Mouse (Mus musculus): Measurements from ENCODE around the gene Rpl29. TPM values are rescaled to one million over a fixed set of nuclear protein-coding genes. Genes with fewer than 3 reads are reported as not detected.

Rpl29 gene
- total RNA-seq, 1 experiment, result 61.2 TPM

- H3K9ac ChIP-seq (ENCODE audit: insufficient read depth, low read depth, low read length, poor library complexity, severe bottlenecking), result no peak overlapping the region
- H3K36me3 ChIP-seq (ENCODE audit: control insufficient read depth, insufficient read depth, low read length, poor library complexity, severe bottlenecking), result peaks cover 30% of the 10 kb centered on the region
- no peak overlapping the region for H3K27ac ChIP-seq (ENCODE audit: insufficient read depth, low read depth, low read length, poor library complexity, severe bottlenecking)
- H3K4me1 ChIP-seq (ENCODE audit: control insufficient read depth in 2 of 2, insufficient read depth in 2 of 2, low read length in 2 of 2, poor library complexity in 1 of 2), result peaks cover 14 to 56% of the 10 kb centered on the region in 2 experiments
- TF ChIP-seq ZC3H11A (IDR thresholded peaks at IDR 0.05; ENCODE audit: borderline replicate concordance, low read depth, low read length), result no peak
- no peak for TF ChIP-seq MAFK (IDR thresholded peaks at IDR 0.05; ENCODE audit: insufficient read depth, low read depth, low read length)
- TF ChIP-seq ZNF384 (IDR thresholded peaks at IDR 0.05; ENCODE audit: low read depth, low read length), result no peak
- no peak for TF ChIP-seq CHD2 (IDR thresholded peaks at IDR 0.05; ENCODE audit: low read depth, low read length)
- TF ChIP-seq HCFC1 (IDR thresholded peaks at IDR 0.05; ENCODE audit: borderline replicate concordance, insufficient read depth, low read length), result no peak
- H3K9me3 ChIP-seq (ENCODE audit: control insufficient read depth, insufficient read depth, low read depth, low read length), result no peaks in the 10 kb centered on the region
- in situ Hi-C loops (cut with MboI; ENCODE audit: low sequenced_read_pairs in 2 of 2, unreplicated experiment in 2 of 2), result no loop called here
- H3K4me3 ChIP-seq (ENCODE audit: insufficient read depth in 1 of 2, low read depth in 1 of 2, low read length in 2 of 2, poor library complexity in 1 of 2, severe bottlenecking in 1 of 2), result no peak overlapping the region
- DNase-seq (ENCODE audit: low read depth, low spot score), result no peak
Measured at GRCm38 (mm10) chr9:106460401-106461025, 31.3 kb downstream of the Rpl29 start.

GRCm38 (mm10) chr9:106461026-106461415 lies 31.8 kb downstream of the Rpl29 start:
- H3K27ac ChIP-seq (ENCODE audit: insufficient read depth, low read depth, low read length, poor library complexity, severe bottlenecking), result no peak overlapping the region
- in situ Hi-C loops (cut with MboI; ENCODE audit: low sequenced_read_pairs in 2 of 2, unreplicated experiment in 2 of 2), result no loop called here
- no peak overlapping the region for H3K4me3 ChIP-seq (ENCODE audit: insufficient read depth in 1 of 2, low read depth in 1 of 2, low read length in 2 of 2, poor library complexity in 1 of 2, severe bottlenecking in 1 of 2)
- no peak overlapping the region for H3K9ac ChIP-seq (ENCODE audit: insufficient read depth, low read depth, low read length, poor library complexity, severe bottlenecking)
- H3K4me1 ChIP-seq (ENCODE audit: control insufficient read depth in 2 of 2, insufficient read depth in 2 of 2, low read length in 2 of 2, poor library complexity in 1 of 2), result peaks cover 14 to 57% of the 10 kb centered on the region in 2 experiments
- H3K36me3 ChIP-seq (ENCODE audit: control insufficient read depth, insufficient read depth, low read length, poor library complexity, severe bottlenecking), result peaks cover 30% of the 10 kb centered on the region
- TF ChIP-seq ZNF384 (IDR thresholded peaks at IDR 0.05; ENCODE audit: low read depth, low read length), result no peak
- TF ChIP-seq CHD2 (IDR thresholded peaks at IDR 0.05; ENCODE audit: low read depth, low read length), result no peak
- TF ChIP-seq HCFC1 (IDR thresholded peaks at IDR 0.05; ENCODE audit: borderline replicate concordance, insufficient read depth, low read length), result no peak
- no peak for TF ChIP-seq MAFK (IDR thresholded peaks at IDR 0.05; ENCODE audit: insufficient read depth, low read depth, low read length)
- no peak for TF ChIP-seq ZC3H11A (IDR thresholded peaks at IDR 0.05; ENCODE audit: borderline replicate concordance, low read depth, low read length)
- no peaks in the 10 kb centered on the region for H3K9me3 ChIP-seq (ENCODE audit: control insufficient read depth, insufficient read depth, low read depth, low read length)
- DNase-seq (ENCODE audit: low read depth, low spot score), result no peak

GRCm38 (mm10) chr9:106461641-106462429 lies 32.6 kb downstream of the Rpl29 start:
- no peak overlapping the region for H3K4me3 ChIP-seq (ENCODE audit: insufficient read depth in 1 of 2, low read depth in 1 of 2, low read length in 2 of 2, poor library complexity in 1 of 2, severe bottlenecking in 1 of 2)
- no peak for DNase-seq (ENCODE audit: low read depth, low spot score)
- in situ Hi-C loops (cut with MboI; ENCODE audit: low sequenced_read_pairs in 2 of 2, unreplicated experiment in 2 of 2), result no loop called here
- TF ChIP-seq HCFC1 (IDR thresholded peaks at IDR 0.05; ENCODE audit: borderline replicate concordance, insufficient read depth, low read length) (no peak), ZNF384 (IDR thresholded peaks at IDR 0.05; ENCODE audit: low read depth, low read length) (no peak), CHD2 (IDR thresholded peaks at IDR 0.05; ENCODE audit: low read depth, low read length) (no peak), ZC3H11A (IDR thresholded peaks at IDR 0.05; ENCODE audit: borderline replicate concordance, low read depth, low read length) (no peak), MAFK (IDR thresholded peaks at IDR 0.05; ENCODE audit: insufficient read depth, low read depth, low read length) (no peak)
- peaks cover 30% of the 10 kb centered on the region for H3K36me3 ChIP-seq (ENCODE audit: control insufficient read depth, insufficient read depth, low read length, poor library complexity, severe bottlenecking)
- H3K9me3 ChIP-seq (ENCODE audit: control insufficient read depth, insufficient read depth, low read depth, low read length), result no peaks in the 10 kb centered on the region
- H3K4me1 ChIP-seq (ENCODE audit: control insufficient read depth in 2 of 2, insufficient read depth in 2 of 2, low read length in 2 of 2, poor library complexity in 1 of 2), result peaks cover 11 to 50% of the 10 kb centered on the region in 2 experiments; a peak in 3 of 4 replicates
- no peak overlapping the region for H3K27ac ChIP-seq (ENCODE audit: insufficient read depth, low read depth, low read length, poor library complexity, severe bottlenecking)
- no peak overlapping the region for H3K9ac ChIP-seq (ENCODE audit: insufficient read depth, low read depth, low read length, poor library complexity, severe bottlenecking)

GRCm38 (mm10) chr9:106462430-106462800 lies 33.2 kb downstream of the Rpl29 start:
- in situ Hi-C loops (cut with MboI; ENCODE audit: low sequenced_read_pairs in 2 of 2, unreplicated experiment in 2 of 2), result no loop called here
- Histone ChIP-seq H3K4me3 (ENCODE audit: insufficient read depth in 1 of 2, low read depth in 1 of 2, low read length in 2 of 2, poor library complexity in 1 of 2, severe bottlenecking in 1 of 2) (no peak overlapping the region), H3K9ac (ENCODE audit: insufficient read depth, low read depth, low read length, poor library complexity, severe bottlenecking) (no peak overlapping the region), H3K36me3 (ENCODE audit: control insufficient read depth, insufficient read depth, low read length, poor library complexity, severe bottlenecking) (peaks cover 30% of the 10 kb centered on the region), H3K4me1 (ENCODE audit: control insufficient read depth in 2 of 2, insufficient read depth in 2 of 2, low read length in 2 of 2, poor library complexity in 1 of 2) (peaks cover 6 to 44% of the 10 kb centered on the region in 2 experiments; a peak in 3 of 4 replicates), H3K9me3 (ENCODE audit: control insufficient read depth, insufficient read depth, low read depth, low read length) (no peaks in the 10 kb centered on the region), H3K27ac (ENCODE audit: insufficient read depth, low read depth, low read length, poor library complexity, severe bottlenecking) (no peak overlapping the region)
- no peak for DNase-seq (ENCODE audit: low read depth, low spot score)
- no peak for TF ChIP-seq HCFC1 (IDR thresholded peaks at IDR 0.05; ENCODE audit: borderline replicate concordance, insufficient read depth, low read length)
